Mouse (Mus musculus): ENCODE data around the gene Ank2.

- TF ChIP-seq CTCF (IDR thresholded peaks at IDR 0.05; ENCODE audit: insufficient read depth, low read depth, low read length) = no peak
- TF ChIP-seq POLR2A (IDR thresholded peaks at IDR 0.05; ENCODE audit: insufficient read depth, low read depth, low read length) = no peak
These were observed 30.1 kb upstream of the Ank2 start for GRCm38 (mm10) chr3:127529210-127529609.
